Mouse (Mus musculus): ENCODE results near the gene Myom1.
A peak's percentile ranks its signal among the peaks of the same experiment; 100 is the strongest.
"Not testable (repeated sequence)": the region's sequence is repeated elsewhere in the genome, so short reads cannot be mapped to it uniquely, and the experiment has no call there.

The Myom1 gene

GRCm38 (mm10) chr17:71002081-71002743, at the start of gene Myom1:
Gene Myom1, plus strand, starts transcription at chr17:71002633.
- DNase-seq (ENCODE audit: low read depth), result peak; percentile 97

- not testable (repeated sequence) for DNase-seq (ENCODE audit: low read depth)
Measured at GRCm38 (mm10) chr17:70963546-70963945, 38.9 kb upstream of the Myom1 start.

GRCm38 (mm10) chr17:70965281-70965680, 37.2 kb upstream of the Myom1 start:
- no peak for DNase-seq (ENCODE audit: low read depth)

- no peak for DNase-seq (ENCODE audit: low read depth)
Measured at GRCm38 (mm10) chr17:70966126-70966525, 36.3 kb upstream of the Myom1 start.

GRCm38 (mm10) chr17:70967191-70967590, 35.2 kb upstream of the Myom1 start:
- DNase-seq (ENCODE audit: low read depth), result no peak

- no peak for DNase-seq (ENCODE audit: low read depth)
Measured at GRCm38 (mm10) chr17:70967646-70968045, 34.8 kb upstream of the Myom1 start.

- DNase-seq (ENCODE audit: low read depth), result no peak
Measured at GRCm38 (mm10) chr17:70968606-70969191, 33.7 kb upstream of the Myom1 start.

GRCm38 (mm10) chr17:70971206-70971605, 31.2 kb upstream of the Myom1 start:
- DNase-seq (ENCODE audit: low read depth), result no peak

GRCm38 (mm10) chr17:70973398-70973797, 29.0 kb upstream of the Myom1 start:
- DNase-seq (ENCODE audit: low read depth), result no peak

GRCm38 (mm10) chr17:70974065-70974464, 28.4 kb upstream of the Myom1 start:
- DNase-seq (ENCODE audit: low read depth), result not testable (repeated sequence)

- DNase-seq (ENCODE audit: low read depth), result no peak
Measured at GRCm38 (mm10) chr17:70977799-70978198, 24.6 kb upstream of the Myom1 start.

- DNase-seq (ENCODE audit: low read depth), result no peak
Measured at GRCm38 (mm10) chr17:70979345-70980223, 22.8 kb upstream of the Myom1 start.

GRCm38 (mm10) chr17:70985501-70986354, 16.7 kb upstream of the Myom1 start:
- no peak for DNase-seq (ENCODE audit: low read depth)

- DNase-seq (ENCODE audit: low read depth), result no peak
Measured at GRCm38 (mm10) chr17:70986355-70986740, 16.1 kb upstream of the Myom1 start.

- DNase-seq (ENCODE audit: low read depth), result no peak
Measured at GRCm38 (mm10) chr17:70986831-70987660, 15.4 kb upstream of the Myom1 start.

- no peak for DNase-seq (ENCODE audit: low read depth)
Measured at GRCm38 (mm10) chr17:70988337-70988767, 14.1 kb upstream of the Myom1 start.

- DNase-seq (ENCODE audit: low read depth), result no peak
Measured at GRCm38 (mm10) chr17:70989430-70989829, 13.0 kb upstream of the Myom1 start.

- no peak for DNase-seq (ENCODE audit: low read depth)
Measured at GRCm38 (mm10) chr17:70989991-70990390, 12.4 kb upstream of the Myom1 start.

GRCm38 (mm10) chr17:70990403-70991303, 11.8 kb upstream of the Myom1 start:
- DNase-seq (ENCODE audit: low read depth), result peak; percentile 62

Data from c-Kit-positive CD71-negative TER-119-negative erythroid progenitor cells, embryonic 14.5 days (primary cell).